Mouse (Mus musculus) frontal cortex, postnatal 10 days (tissue): ENCODE measurements at regions not wholly inside any gene's neighbourhood (a gene's known extent, or its start where the extent isn't known, plus 50 kb on each side); places are given as distances from the start of the nearest gene placed in this dataset.

Experiments used
- DNase-seq, 2 experiments: peaks; one replicate each; pipeline ENCODE4 v3.0.0; 2022; ENCODE audit warnings: low spot score in 2 of 2, mixed read lengths in 1 of 2

- DNase-seq, result no peak
Observed at GRCm38 (mm10) chr13:52150281-52150680, 303.8 kb downstream of the Gadd45g start.

GRCm38 (mm10) chr13:52151777-52152176, 305.3 kb downstream of the Gadd45g start:
- DNase-seq, result no peak

- DNase-seq, result no peak
Observed at GRCm38 (mm10) chr13:52152221-52152620, 305.7 kb downstream of the Gadd45g start.

GRCm38 (mm10) chr13:52153030-52153429, 306.6 kb downstream of the Gadd45g start:
- no peak for DNase-seq

GRCm38 (mm10) chr13:52153576-52153975, 307.1 kb downstream of the Gadd45g start:
- no peak for DNase-seq

- DNase-seq, result no peak
Observed at GRCm38 (mm10) chr13:52154111-52154843, 307.8 kb downstream of the Gadd45g start.

- DNase-seq, result peak; percentile 40 to 57
Observed at GRCm38 (mm10) chr13:52154844-52155587, 308.5 kb downstream of the Gadd45g start.

GRCm38 (mm10) chr13:52155588-52156086, 309.2 kb downstream of the Gadd45g start:
- no peak for DNase-seq

GRCm38 (mm10) chr13:52162676-52163075, 316.2 kb downstream of the Gadd45g start:
- DNase-seq, result no peak

- no peak for DNase-seq
Observed at GRCm38 (mm10) chr13:52165531-52165930, 319.1 kb downstream of the Gadd45g start.

- DNase-seq, result no peak
Observed at GRCm38 (mm10) chr13:52167968-52168367, 321.5 kb downstream of the Gadd45g start.

GRCm38 (mm10) chr13:52172706-52173346, 326.3 kb downstream of the Gadd45g start:
- DNase-seq, result no peak

GRCm38 (mm10) chr13:52175665-52176064, 329.2 kb downstream of the Gadd45g start:
- DNase-seq, result no peak

- DNase-seq, result no peak
Observed at GRCm38 (mm10) chr13:52179977-52180376, 333.5 kb downstream of the Gadd45g start.

GRCm38 (mm10) chr13:52183635-52184034, 337.2 kb downstream of the Gadd45g start:
- DNase-seq, result no peak

- DNase-seq, result no peak
Observed at GRCm38 (mm10) chr13:52185574-52185973, 339.1 kb downstream of the Gadd45g start.

GRCm38 (mm10) chr13:52187841-52188604, 341.5 kb downstream of the Gadd45g start:
- DNase-seq, result no peak

GRCm38 (mm10) chr13:52188605-52189003, 342.1 kb downstream of the Gadd45g start:
- DNase-seq, result no peak

- no peak for DNase-seq
Observed at GRCm38 (mm10) chr13:52189382-52189923, 341.6 kb downstream of the Diras2 start.

- no peak for DNase-seq
Observed at GRCm38 (mm10) chr13:52190256-52190655, 340.8 kb downstream of the Diras2 start.

GRCm38 (mm10) chr13:52190848-52191590, 340.1 kb downstream of the Diras2 start:
- no peak for DNase-seq
